Mouse (Mus musculus): ENCODE data around the gene Zfp423.

DNA sequence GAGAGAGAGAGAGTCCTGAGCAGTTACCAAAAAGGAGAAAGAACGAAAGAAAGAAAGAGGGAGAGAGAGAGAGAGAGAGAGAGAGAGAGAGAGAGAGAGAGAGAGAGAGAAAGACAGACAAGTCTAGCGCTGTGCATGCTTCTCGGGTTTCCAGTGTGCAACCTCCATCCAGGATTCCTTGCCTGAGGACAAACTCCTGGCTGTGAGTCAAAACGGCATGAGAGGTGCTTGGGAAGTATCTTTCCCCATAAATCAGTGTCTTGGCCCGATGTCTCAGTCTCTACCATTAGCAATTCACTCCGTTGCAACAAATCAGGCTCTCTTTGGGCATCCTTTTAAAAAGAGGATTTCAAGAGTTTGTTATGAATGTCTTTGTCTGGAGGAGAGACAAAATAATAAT lies 36.9 kb downstream of the Zfp423 start:
- TF ChIP-seq CTCF (conservative IDR thresholded peaks at IDR 0.05; ENCODE audit: low read length) (no peak), NANOG (IDR thresholded peaks at IDR 0.05; ENCODE audit: borderline replicate concordance, low read length) (no peak), POU5F1 (IDR thresholded peaks at IDR 0.05; ENCODE audit: borderline replicate concordance, low read length) (no peak)
